Mouse (Mus musculus): Measurements from ENCODE around the gene Ccdc148. TPM values are rescaled to one million over a fixed set of nuclear protein-coding genes. Genes with fewer than 3 reads are reported as not detected.

The Ccdc148 gene
- polyA plus RNA-seq, 1 experiment from 2014 or later = 1.1 TPM

DNA sequence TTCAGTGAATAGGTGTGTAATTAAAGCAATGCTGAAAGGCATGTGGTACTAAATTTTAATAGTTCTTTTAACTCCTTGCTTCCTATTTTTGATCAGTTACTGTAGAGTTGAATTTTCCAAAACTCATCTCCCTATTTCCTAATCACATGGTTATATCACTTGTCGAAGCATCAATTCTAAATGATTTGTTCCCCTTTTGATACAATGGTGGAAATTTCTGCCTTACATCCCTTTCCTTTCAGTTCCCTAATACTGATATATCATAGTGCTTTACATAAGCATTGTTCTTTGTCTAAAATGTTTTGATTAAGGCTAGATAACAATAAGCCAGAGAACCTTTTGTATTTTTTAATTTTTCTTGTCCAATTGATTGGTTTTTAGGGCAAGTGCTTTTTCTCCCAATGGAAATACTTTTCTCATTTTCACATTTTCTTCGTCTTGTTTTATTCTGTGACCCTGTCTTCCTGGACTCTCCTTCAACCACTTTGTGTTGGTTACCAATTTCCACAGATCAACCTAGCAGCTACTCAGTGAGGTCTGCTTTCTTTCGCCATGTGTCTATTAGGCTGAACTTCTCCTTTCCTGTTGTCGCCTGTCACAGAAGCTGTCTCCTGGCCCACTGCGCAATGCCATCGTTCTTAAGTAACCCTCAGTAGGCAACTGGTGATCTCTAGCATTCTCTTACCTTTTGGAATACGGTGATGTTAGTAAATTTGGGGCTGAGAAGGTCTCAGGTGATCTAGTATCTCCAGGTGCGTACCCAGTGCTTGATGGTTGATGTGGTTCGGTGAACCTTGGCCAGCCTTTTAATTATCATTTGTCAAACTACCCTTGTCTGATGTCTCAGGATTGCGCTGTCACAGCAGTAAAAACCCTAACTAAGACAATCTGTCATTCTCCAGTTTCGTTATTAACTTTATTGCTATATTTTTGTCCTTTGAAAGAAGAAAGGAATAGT, 23.9 kb upstream of the Ccdc148 start:
- Histone ChIP-seq H3K27me3 (replicated peaks; ENCODE audit: control insufficient read depth, insufficient read depth, low read length) (no peaks in the 10 kb centered on the region), H3K4me3 (ENCODE audit: low read length) (no peak overlapping the region), H3K4me1 (ENCODE audit: control insufficient read depth, insufficient read depth, low read length) (peaks cover 12% of the 10 kb centered on the region; the same call in 1 of the 2 replicates), H3K36me3 (ENCODE audit: control insufficient read depth, insufficient read depth, low read length) (no peaks in the 10 kb centered on the region; the same call in 1 of the 2 replicates), H3K9me3 (ENCODE audit: control insufficient read depth, low read length) (no peaks in the 10 kb centered on the region), H3K9ac (ENCODE audit: low read depth, low read length) (no peak overlapping the region), H3K4me2 (ENCODE audit: low read depth, low read length) (no peak overlapping the region), H3K27ac (ENCODE audit: low read length) (no peak overlapping the region)
- 89% methylated on average over 11 of the region's 11 CpGs for WGBS
- no peak for ATAC-seq

DNA sequence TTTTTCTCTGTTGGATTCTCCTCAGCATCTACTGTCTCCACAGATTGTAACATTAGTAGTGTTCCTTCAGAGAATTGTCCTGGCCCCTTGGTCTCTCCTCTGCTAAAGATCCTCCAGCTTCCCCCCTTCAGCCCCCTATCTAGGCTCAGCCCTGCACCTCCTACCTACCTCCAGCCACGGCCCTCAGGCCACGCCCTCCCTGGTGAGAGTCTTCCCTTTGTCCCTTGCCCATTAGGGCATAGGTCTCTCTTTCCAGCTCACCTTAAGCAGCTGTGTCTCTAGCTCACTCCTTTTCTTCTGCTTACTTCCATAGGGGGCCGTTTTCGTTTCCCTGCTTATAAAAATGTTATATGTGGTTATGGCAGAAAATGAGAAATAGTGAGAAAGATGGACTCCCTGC, 23.1 kb upstream of the Ccdc148 start:
- H3K9me3 ChIP-seq (ENCODE audit: control insufficient read depth, low read length) = no peaks in the 10 kb centered on the region
- H3K4me1 ChIP-seq (ENCODE audit: control insufficient read depth, insufficient read depth, low read length) = peaks cover 19% of the 10 kb centered on the region; the same call in 1 of the 2 replicates
- no peaks in the 10 kb centered on the region; the same call in 1 of the 2 replicates for H3K36me3 ChIP-seq (ENCODE audit: control insufficient read depth, insufficient read depth, low read length)
- H3K27ac ChIP-seq (ENCODE audit: low read length) = no peak overlapping the region
- H3K27me3 ChIP-seq (replicated peaks; ENCODE audit: control insufficient read depth, insufficient read depth, low read length) = no peaks in the 10 kb centered on the region
- no peak overlapping the region for H3K4me2 ChIP-seq (ENCODE audit: low read depth, low read length)
- no peak for ATAC-seq
- H3K9ac ChIP-seq (ENCODE audit: low read depth, low read length) = no peak overlapping the region
- no peak overlapping the region for H3K4me3 ChIP-seq (ENCODE audit: low read length)
- 80% methylated on average over 4 of the region's 4 CpGs for WGBS

DNA sequence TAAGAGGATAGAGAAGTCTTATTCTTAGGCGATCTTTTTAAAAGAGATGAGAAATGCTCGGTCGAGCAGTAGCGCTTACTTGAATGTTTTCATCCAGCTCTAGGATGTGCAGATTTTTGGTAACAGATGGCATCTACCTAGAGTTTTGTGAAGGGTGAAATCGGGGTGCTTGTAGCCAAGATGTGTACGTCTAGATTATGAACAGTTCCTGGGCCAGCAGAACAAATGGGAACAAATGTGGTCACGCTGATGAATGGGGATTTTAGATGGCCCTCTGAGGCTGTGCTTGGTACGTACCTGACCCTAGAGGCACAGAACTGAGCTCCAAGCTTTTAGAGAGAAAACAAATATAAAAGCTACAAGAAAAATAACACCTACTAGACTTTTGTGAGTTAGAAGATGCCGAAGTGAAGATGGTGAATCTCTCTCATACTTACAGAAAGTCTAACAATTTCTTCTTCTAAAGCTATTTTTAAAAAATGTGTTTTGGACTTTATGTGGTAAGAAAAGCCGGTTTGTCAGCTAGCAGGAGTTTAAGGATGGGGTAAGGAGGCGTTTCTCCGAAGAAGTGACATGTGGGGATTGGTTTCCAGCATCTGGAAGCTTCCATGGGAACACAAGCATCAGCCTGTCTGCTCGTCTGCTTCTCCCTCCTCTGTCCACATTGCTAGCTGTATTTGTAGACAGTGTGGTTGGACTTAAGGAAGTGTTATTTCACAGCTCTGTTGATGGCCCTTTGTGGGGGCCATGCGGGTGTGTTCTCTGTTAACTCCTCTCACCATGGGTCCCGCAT, 21.0 kb upstream of the Ccdc148 start:
- Histone ChIP-seq H3K36me3 (ENCODE audit: control insufficient read depth, insufficient read depth, low read length) (no peaks in the 10 kb centered on the region), H3K4me2 (ENCODE audit: low read depth, low read length) (no peak overlapping the region), H3K9me3 (ENCODE audit: control insufficient read depth, low read length) (no peaks in the 10 kb centered on the region), H3K9ac (ENCODE audit: low read depth, low read length) (no peak overlapping the region), H3K27ac (ENCODE audit: low read length) (no peak overlapping the region), H3K27me3 (replicated peaks; ENCODE audit: control insufficient read depth, insufficient read depth, low read length) (no peaks in the 10 kb centered on the region), H3K4me1 (ENCODE audit: control insufficient read depth, insufficient read depth, low read length) (peaks cover 27% of the 10 kb centered on the region; the same call in 1 of the 2 replicates), H3K4me3 (ENCODE audit: low read length) (no peak overlapping the region)
- no peak for ATAC-seq
- WGBS = 86% methylated on average over 15 of the region's 15 CpGs

DNA sequence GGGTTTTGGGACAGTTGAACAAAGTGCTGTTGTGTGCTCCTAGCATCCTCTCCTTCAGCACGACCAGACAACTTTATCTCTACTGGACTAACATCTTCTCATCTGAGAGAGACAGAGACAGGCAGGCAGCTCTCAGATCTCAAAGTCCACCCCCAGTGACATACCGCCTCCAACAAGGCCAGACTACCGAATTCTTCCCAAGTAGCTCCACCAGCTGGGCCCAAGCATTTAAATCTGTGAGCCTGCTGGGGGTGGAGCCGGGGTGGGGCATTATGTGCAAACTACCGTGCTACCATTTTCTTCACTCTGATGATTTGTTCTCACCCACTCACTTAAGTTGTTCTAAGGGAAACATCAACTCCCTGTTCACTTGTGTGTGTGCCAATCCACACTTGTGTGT, 19.0 kb upstream of the Ccdc148 start:
- ATAC-seq = 0 out of 2 replicates have a peak, but pooled peaks have one; percentile 24
- 44% methylated on average over 5 of the region's 5 CpGs for WGBS
- no peak overlapping the region for H3K9ac ChIP-seq (ENCODE audit: low read depth, low read length)
- H3K4me2 ChIP-seq (ENCODE audit: low read depth, low read length) = no peak overlapping the region
- H3K9me3 ChIP-seq (ENCODE audit: control insufficient read depth, low read length) = no peaks in the 10 kb centered on the region
- H3K27ac ChIP-seq (ENCODE audit: low read length) = no peak overlapping the region
- no peak overlapping the region for H3K4me3 ChIP-seq (ENCODE audit: low read length)
- H3K36me3 ChIP-seq (ENCODE audit: control insufficient read depth, insufficient read depth, low read length) = no peaks in the 10 kb centered on the region
- peaks cover 33% of the 10 kb centered on the region; the same call in 1 of the 2 replicates for H3K4me1 ChIP-seq (ENCODE audit: control insufficient read depth, insufficient read depth, low read length)
- no peaks in the 10 kb centered on the region for H3K27me3 ChIP-seq (replicated peaks; ENCODE audit: control insufficient read depth, insufficient read depth, low read length)

DNA sequence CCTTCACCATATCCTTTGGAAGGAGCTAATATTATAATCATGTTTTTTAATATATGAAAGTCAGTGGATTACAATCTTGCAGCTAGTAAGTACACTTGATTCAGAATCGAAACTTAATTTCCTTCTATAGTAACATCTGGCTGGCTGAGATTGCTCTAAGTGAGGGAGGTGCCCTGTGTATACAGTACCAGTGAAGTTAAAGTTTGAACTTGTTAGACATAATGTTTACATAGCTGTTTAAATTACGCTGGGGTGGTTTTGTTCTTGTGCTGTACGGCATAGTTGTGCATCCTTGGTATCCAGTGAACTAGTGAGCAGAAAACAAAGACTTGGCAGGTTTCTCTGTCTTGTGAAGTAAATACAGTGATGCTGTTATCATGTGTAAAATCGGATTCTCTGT, 18.5 kb upstream of the Ccdc148 start:
- H3K36me3 ChIP-seq (ENCODE audit: control insufficient read depth, insufficient read depth, low read length) = no peaks in the 10 kb centered on the region
- H3K4me1 ChIP-seq (ENCODE audit: control insufficient read depth, insufficient read depth, low read length) = peaks cover 33% of the 10 kb centered on the region; the same call in 1 of the 2 replicates
- no peak overlapping the region for H3K4me3 ChIP-seq (ENCODE audit: low read length)
- H3K27ac ChIP-seq (ENCODE audit: low read length) = no peak overlapping the region
- no peak overlapping the region for H3K4me2 ChIP-seq (ENCODE audit: low read depth, low read length)
- H3K9ac ChIP-seq (ENCODE audit: low read depth, low read length) = no peak overlapping the region
- peak; percentile 36; the same call in 1 of the 2 replicates for ATAC-seq
- H3K27me3 ChIP-seq (replicated peaks; ENCODE audit: control insufficient read depth, insufficient read depth, low read length) = no peaks in the 10 kb centered on the region
- 26% methylated on average over 4 of the region's 4 CpGs for WGBS
- H3K9me3 ChIP-seq (ENCODE audit: control insufficient read depth, low read length) = no peaks in the 10 kb centered on the region

DNA sequence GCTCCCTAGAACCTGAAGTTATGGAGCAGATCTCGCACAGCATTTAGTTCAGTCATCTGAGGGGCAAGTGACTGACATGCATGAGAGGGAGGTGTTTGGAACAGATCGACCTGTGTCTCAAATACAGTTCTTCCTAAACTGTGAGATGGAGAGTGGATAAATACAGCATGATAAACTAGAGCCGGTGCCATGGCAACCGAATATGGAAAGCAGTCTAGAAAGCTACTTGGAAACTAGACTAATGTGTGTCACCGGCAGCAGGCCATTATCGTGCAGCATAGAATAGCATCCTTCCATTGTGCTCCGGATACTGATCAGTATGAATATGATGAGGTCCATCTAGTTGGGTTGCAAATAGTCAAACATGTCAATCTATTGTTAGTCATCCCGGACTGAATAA, 17.7 kb upstream of the Ccdc148 start:
- 77% methylated on average over 8 of the region's 8 CpGs for WGBS
- Histone ChIP-seq H3K9me3 (ENCODE audit: control insufficient read depth, low read length) (no peaks in the 10 kb centered on the region), H3K9ac (ENCODE audit: low read depth, low read length) (no peak overlapping the region), H3K4me3 (ENCODE audit: low read length) (no peak overlapping the region), H3K27me3 (replicated peaks; ENCODE audit: control insufficient read depth, insufficient read depth, low read length) (no peaks in the 10 kb centered on the region), H3K36me3 (ENCODE audit: control insufficient read depth, insufficient read depth, low read length) (no peaks in the 10 kb centered on the region), H3K4me1 (ENCODE audit: control insufficient read depth, insufficient read depth, low read length) (peaks cover 30% of the 10 kb centered on the region; the same call in 1 of the 2 replicates), H3K27ac (ENCODE audit: low read length) (no peak overlapping the region), H3K4me2 (ENCODE audit: low read depth, low read length) (no peak overlapping the region)
- no peak for ATAC-seq

DNA sequence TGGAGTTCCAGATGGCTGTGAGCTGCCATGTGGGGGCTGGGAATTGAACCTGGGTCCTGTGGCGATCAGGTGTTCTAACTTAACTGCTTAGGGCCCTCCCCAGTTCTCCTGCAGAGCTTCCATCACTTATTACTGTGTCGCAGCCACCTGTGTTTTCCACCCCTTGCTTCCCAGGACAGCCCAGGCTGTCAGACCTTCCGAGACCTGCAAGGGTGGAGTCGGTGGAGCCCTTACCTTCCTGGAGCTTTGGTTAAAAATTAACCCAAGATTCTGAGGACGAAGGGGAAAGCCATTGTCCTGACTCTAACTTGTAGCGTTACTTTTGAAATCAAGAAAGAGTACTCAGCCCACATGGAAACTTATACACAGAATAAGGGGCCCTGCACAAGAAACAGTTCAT, 15.4 kb upstream of the Ccdc148 start:
- Histone ChIP-seq H3K27me3 (replicated peaks; ENCODE audit: control insufficient read depth, insufficient read depth, low read length) (no peaks in the 10 kb centered on the region), H3K9me3 (ENCODE audit: control insufficient read depth, low read length) (no peaks in the 10 kb centered on the region), H3K4me3 (ENCODE audit: low read length) (no peak overlapping the region), H3K27ac (ENCODE audit: low read length) (peak overlapping the region; percentile 72), H3K4me1 (ENCODE audit: control insufficient read depth, insufficient read depth, low read length) (peaks cover 38% of the 10 kb centered on the region), H3K9ac (ENCODE audit: low read depth, low read length) (no peak overlapping the region), H3K4me2 (ENCODE audit: low read depth, low read length) (peak overlapping the region; percentile 48), H3K36me3 (ENCODE audit: control insufficient read depth, insufficient read depth, low read length) (no peaks in the 10 kb centered on the region)
- WGBS = 53% methylated on average over 6 of the region's 6 CpGs
- ATAC-seq = peak; percentile 92

DNA sequence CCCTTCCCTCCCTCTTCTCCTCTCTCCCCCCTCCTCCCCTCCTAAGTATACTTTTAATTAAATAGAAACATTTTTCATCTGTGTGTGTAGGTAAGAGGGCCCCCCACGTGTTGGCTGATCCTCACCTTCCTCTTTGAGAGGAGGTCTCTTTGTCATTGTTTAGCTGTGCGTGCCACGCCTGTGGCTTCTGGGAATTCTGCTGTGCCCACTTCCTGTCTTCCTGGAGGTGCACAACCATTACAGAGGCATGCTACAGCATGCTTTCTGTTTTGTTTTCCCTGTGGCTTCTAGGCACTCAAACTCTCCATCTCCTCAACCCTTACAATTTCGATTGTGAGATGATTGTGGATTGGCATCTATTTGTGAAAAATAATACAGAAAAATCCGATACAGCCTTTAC, 11.1 kb upstream of the Ccdc148 start:
- Histone ChIP-seq H3K27me3 (replicated peaks; ENCODE audit: control insufficient read depth, insufficient read depth, low read length) (no peaks in the 10 kb centered on the region), H3K4me1 (ENCODE audit: control insufficient read depth, insufficient read depth, low read length) (peaks cover 15% of the 10 kb centered on the region), H3K27ac (ENCODE audit: low read length) (no peak overlapping the region), H3K4me2 (ENCODE audit: low read depth, low read length) (no peak overlapping the region), H3K4me3 (ENCODE audit: low read length) (no peak overlapping the region), H3K36me3 (ENCODE audit: control insufficient read depth, insufficient read depth, low read length) (no peaks in the 10 kb centered on the region), H3K9ac (ENCODE audit: low read depth, low read length) (no peak overlapping the region), H3K9me3 (ENCODE audit: control insufficient read depth, low read length) (no peaks in the 10 kb centered on the region)
- WGBS = 64% methylated on average over 5 of the region's 5 CpGs
- ATAC-seq = no peak

DNA sequence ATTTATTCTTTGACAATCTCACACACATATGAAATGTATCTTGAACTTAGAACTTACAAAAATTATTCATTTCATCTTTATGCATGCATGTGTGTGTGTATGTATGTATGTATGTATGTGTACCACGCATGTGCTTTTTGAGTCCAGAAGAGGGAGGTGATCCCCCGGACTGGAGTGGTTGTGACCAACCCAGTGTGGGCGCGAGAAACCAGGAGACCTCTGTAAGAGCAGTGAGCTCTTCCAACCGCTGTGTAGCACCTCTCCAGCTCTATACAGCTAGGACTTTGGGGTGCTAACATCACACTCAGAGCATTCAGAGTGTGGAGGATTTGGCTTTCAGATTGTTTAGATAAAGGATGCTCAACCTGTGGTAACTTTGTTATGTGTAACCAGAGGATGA, 10.1 kb upstream of the Ccdc148 start:
- no peaks in the 10 kb centered on the region for H3K9me3 ChIP-seq (ENCODE audit: control insufficient read depth, low read length)
- WGBS = 95% methylated on average over 5 of the region's 5 CpGs
- H3K4me1 ChIP-seq (ENCODE audit: control insufficient read depth, insufficient read depth, low read length) = peaks cover 10% of the 10 kb centered on the region
- no peak overlapping the region for H3K27ac ChIP-seq (ENCODE audit: low read length)
- no peak overlapping the region for H3K4me2 ChIP-seq (ENCODE audit: low read depth, low read length)
- H3K9ac ChIP-seq (ENCODE audit: low read depth, low read length) = no peak overlapping the region
- ATAC-seq = no peak
- H3K36me3 ChIP-seq (ENCODE audit: control insufficient read depth, insufficient read depth, low read length) = no peaks in the 10 kb centered on the region
- no peak overlapping the region for H3K4me3 ChIP-seq (ENCODE audit: low read length)
- H3K27me3 ChIP-seq (replicated peaks; ENCODE audit: control insufficient read depth, insufficient read depth, low read length) = no peaks in the 10 kb centered on the region
